Mouse (Mus musculus) megakaryocyte, embryonic 14.5 days (primary cell): Measurements from ENCODE around the gene Ntn1. TPM values are rescaled to one million over a fixed set of nuclear protein-coding genes. Genes with fewer than 3 reads are reported as not detected.

Source experiments
- H3K27me3 ChIP-seq: replicated peaks from 2 replicates; pipeline ENCODE3; 2012; ENCODE audit warnings: inconsistent platforms
- H3K36me3 ChIP-seq: replicated peaks from 2 replicates; pipeline ENCODE3; 2012; ENCODE audit warnings: low read length, inconsistent platforms, mixed read lengths
- H3K4me1 ChIP-seq: 2 replicates; pipeline ENCODE4 v1.6.1; 2012; ENCODE audit warnings: inconsistent platforms
- H3K4me3 ChIP-seq: replicated peaks from 2 replicates; pipeline ENCODE3; 2012; ENCODE audit warnings: moderate library complexity, mild to moderate bottlenecking, inconsistent platforms
- H3K9me3 ChIP-seq: 2 replicates; pipeline ENCODE4 v1.6.1; 2012; ENCODE audit warnings: inconsistent platforms
- FLI1 ChIP-seq: IDR thresholded peaks from 2 replicates; pipeline ENCODE4 v1.6.1; 2012; ENCODE audit warnings: low read length, inconsistent platforms, mixed read lengths
- GATA1 ChIP-seq: IDR thresholded peaks from 3 replicates; pipeline ENCODE4 v1.6.1; 2012; ENCODE audit warnings: mixed read lengths, low read length, inconsistent platforms, borderline replicate concordance
- polyA plus RNA-seq: library from polyadenylated mRNA; stranded (reverse); fragments of >175 nt; gene quantifications from 2 replicates; pipeline ENCODE4 v1.2.3, GENCODE M21; 2012; ENCODE audit warnings: low replicate concordance; ENCODE audit not compliant: insufficient read depth

The Ntn1 gene
- polyA plus RNA-seq, 1 experiment = 0.19 TPM

GRCm38 (mm10) chr11:68340366-68340765 lies 60.3 kb downstream of the Ntn1 start:
- no peaks in the 10 kb centered on the region for H3K36me3 ChIP-seq
- H3K4me1 ChIP-seq = peaks cover 49% of the 10 kb centered on the region
- peaks cover 3% of the 10 kb centered on the region for H3K27me3 ChIP-seq
- H3K9me3 ChIP-seq = no peaks in the 10 kb centered on the region
- H3K4me3 ChIP-seq = no peak overlapping the region
- TF ChIP-seq FLI1 = no peak
- TF ChIP-seq GATA1 = no peak

- TF ChIP-seq FLI1 (no peak), GATA1 (no peak)
- H3K9me3 ChIP-seq = no peaks in the 10 kb centered on the region
- H3K36me3 ChIP-seq = no peaks in the 10 kb centered on the region
- H3K4me3 ChIP-seq = no peak overlapping the region
- peaks cover 3% of the 10 kb centered on the region for H3K27me3 ChIP-seq
- peaks cover 52% of the 10 kb centered on the region for H3K4me1 ChIP-seq
These were observed 60.8 kb downstream of the Ntn1 start for GRCm38 (mm10) chr11:68339856-68340255.

- Histone ChIP-seq H3K27me3 (peaks cover 3% of the 10 kb centered on the region), H3K4me1 (peaks cover 53% of the 10 kb centered on the region), H3K36me3 (no peaks in the 10 kb centered on the region), H3K4me3 (no peak overlapping the region), H3K9me3 (no peaks in the 10 kb centered on the region)
- TF ChIP-seq FLI1 (no peak), GATA1 (no peak)
These were observed 61.3 kb downstream of the Ntn1 start for GRCm38 (mm10) chr11:68339331-68339730.

GRCm38 (mm10) chr11:68331676-68332265 lies 68.9 kb downstream of the Ntn1 start:
- peaks cover 33% of the 10 kb centered on the region for H3K4me1 ChIP-seq
- peaks cover 16% of the 10 kb centered on the region for H3K27me3 ChIP-seq
- H3K4me3 ChIP-seq = no peak overlapping the region
- TF ChIP-seq GATA1 = no peak
- TF ChIP-seq FLI1 = no peak
- H3K36me3 ChIP-seq = no peaks in the 10 kb centered on the region
- H3K9me3 ChIP-seq = no peaks in the 10 kb centered on the region

- Histone ChIP-seq H3K4me3 (no peak overlapping the region), H3K9me3 (peaks cover 3% of the 10 kb centered on the region; the same call in 1 of the 2 replicates), H3K27me3 (peaks cover 19% of the 10 kb centered on the region), H3K4me1 (peaks cover 33% of the 10 kb centered on the region), H3K36me3 (no peaks in the 10 kb centered on the region)
- TF ChIP-seq FLI1 (no peak), GATA1 (no peak)
These were observed 69.5 kb downstream of the Ntn1 start for GRCm38 (mm10) chr11:68331117-68331437.

- H3K9me3 ChIP-seq = peaks cover 7% of the 10 kb centered on the region; the same call in 1 of the 2 replicates
- no peak for TF ChIP-seq GATA1
- no peak for TF ChIP-seq FLI1
- H3K36me3 ChIP-seq = no peaks in the 10 kb centered on the region
- peaks cover 22% of the 10 kb centered on the region for H3K27me3 ChIP-seq
- no peak overlapping the region for H3K4me3 ChIP-seq
- H3K4me1 ChIP-seq = peaks cover 33% of the 10 kb centered on the region
These were observed 70.1 kb downstream of the Ntn1 start for GRCm38 (mm10) chr11:68330398-68331116.

GRCm38 (mm10) chr11:68324863-68325262 lies 75.8 kb downstream of the Ntn1 start:
- Histone ChIP-seq H3K36me3 (no peaks in the 10 kb centered on the region), H3K4me1 (peaks cover 3% of the 10 kb centered on the region), H3K9me3 (peaks cover 9% of the 10 kb centered on the region; the same call in 1 of the 2 replicates), H3K27me3 (peaks cover 26% of the 10 kb centered on the region), H3K4me3 (no peak overlapping the region)
- TF ChIP-seq GATA1 (no peak), FLI1 (no peak)

- H3K4me3 ChIP-seq = no peak overlapping the region
- no peaks in the 10 kb centered on the region; the same call in 1 of the 2 replicates for H3K4me1 ChIP-seq
- TF ChIP-seq GATA1 (no peak), FLI1 (no peak)
- peaks cover 11% of the 10 kb centered on the region; the same call in 1 of the 2 replicates for H3K9me3 ChIP-seq
- H3K36me3 ChIP-seq = no peaks in the 10 kb centered on the region
- peaks cover 29% of the 10 kb centered on the region for H3K27me3 ChIP-seq
These were observed 79.2 kb downstream of the Ntn1 start for GRCm38 (mm10) chr11:68321417-68321816.

GRCm38 (mm10) chr11:68315551-68316130 lies 85.0 kb downstream of the Ntn1 start:
- peaks cover 21% of the 10 kb centered on the region for H3K4me1 ChIP-seq
- 0 out of 2 replicates have a peak, but pooled peaks cover 8% of the 10 kb centered on the region for H3K9me3 ChIP-seq
- peaks cover 23% of the 10 kb centered on the region for H3K27me3 ChIP-seq
- no peak overlapping the region for H3K4me3 ChIP-seq
- no peaks in the 10 kb centered on the region for H3K36me3 ChIP-seq
- TF ChIP-seq GATA1 (no peak), FLI1 (no peak)

- peak overlapping the region; percentile 42 for H3K4me3 ChIP-seq
- TF ChIP-seq FLI1 (no peak), GATA1 (no peak)
- peaks cover 21% of the 10 kb centered on the region for H3K4me1 ChIP-seq
These were observed 86.8 kb downstream of the Ntn1 start for GRCm38 (mm10) chr11:68313861-68314260.

More at GRCm38 (mm10) chr11:68313861-68314260, 86.8 kb downstream of the Ntn1 start:
- no peaks in the 10 kb centered on the region for H3K36me3 ChIP-seq
- peaks cover 27% of the 10 kb centered on the region for H3K27me3 ChIP-seq
- 0 out of 2 replicates have a peak, but pooled peaks cover 8% of the 10 kb centered on the region for H3K9me3 ChIP-seq
